Mouse (Mus musculus) heart, postnatal 14 days (tissue): Measurements from ENCODE around the gene Six1. TPM values are rescaled to one million over a fixed set of nuclear protein-coding genes. Genes with fewer than 3 reads are reported as not detected.

ENCODE experiments used
- total RNA-seq, 2 experiments: library from RNA; stranded (reverse); gene quantifications; 2 replicates each; pipeline ENCODE4 v1.2.3; 2021

Six1 gene
- total RNA-seq, 2 experiments from 2014 or later, result 0.61 to 0.98 TPM

Other genes starting within 250 kb of the Six1 start
- not detected for gene Six6, start 114.0 kb downstream of the Six1 start, total RNA-seq
- under 1 TPM; 0.41 to 0.46 TPM for gene 4930447C04Rik, start 113.1 kb downstream of the Six1 start, total RNA-seq
- 1 to 10 TPM; 2.2 to 2.8 TPM for gene Six4, start 59.6 kb upstream of the Six1 start, total RNA-seq
- gene Mnat1, start 69.8 kb upstream of the Six1 start, total RNA-seq, result 10 to 100 TPM; 19.3 to 20.0 TPM
- gene Trmt5, start 232.8 kb upstream of the Six1 start, total RNA-seq, result 10 to 100 TPM; 42.6 to 47.3 TPM
- 1 to 10 TPM; 6.2 to 6.9 TPM for gene Slc38a6, start 232.9 kb upstream of the Six1 start, total RNA-seq